Mouse (Mus musculus) C2C12 (cell line): ENCODE measurements around the gene Gm1604a. TPM values are rescaled to one million over a fixed set of nuclear protein-coding genes. Genes with fewer than 3 reads are reported as not detected.
"Not testable (repeated sequence)": the region's sequence is repeated elsewhere in the genome, so short reads cannot be mapped to it uniquely, and the experiment has no call there.

Experiments used
- H3K27me3 ChIP-seq: one replicate; pipeline ENCODE4 v1.6.1; 2011; ENCODE audit not compliant: control insufficient read depth, insufficient read depth, insufficient read length
- H3K36me3 ChIP-seq: one replicate; pipeline ENCODE4 v1.6.1; 2011; ENCODE audit not compliant: control insufficient read depth, insufficient read depth
- H3K4me3 ChIP-seq: one replicate; pipeline ENCODE4 v1.5.1; 2011; ENCODE audit warnings: mild to moderate bottlenecking, control low read depth; ENCODE audit not compliant: poor library complexity, insufficient read depth, severe bottlenecking
- H3K79me2 ChIP-seq: one replicate; pipeline ENCODE4 v1.6.1; 2011; ENCODE audit not compliant: control insufficient read depth, insufficient read depth
- H3K79me3 ChIP-seq: one replicate; pipeline ENCODE4 v1.6.1; 2011; ENCODE audit warnings: low read depth, control low read depth
- H3ac ChIP-seq: one replicate; pipeline ENCODE3; 2011; ENCODE audit warnings: low read depth; ENCODE audit not compliant: control insufficient read depth, insufficient read length
- polyA plus RNA-seq: library from polyadenylated mRNA; unstranded; fragments of >200 nt; fragmentation: generic; extraction: Trizol; gene quantifications from one replicate; pipeline ENCODE4 v1.2.1, GENCODE M21; 2012; ENCODE audit warnings: missing spikeins

Gene Gm1604a
- polyA plus RNA-seq, 1 experiment: not detected

DNA sequence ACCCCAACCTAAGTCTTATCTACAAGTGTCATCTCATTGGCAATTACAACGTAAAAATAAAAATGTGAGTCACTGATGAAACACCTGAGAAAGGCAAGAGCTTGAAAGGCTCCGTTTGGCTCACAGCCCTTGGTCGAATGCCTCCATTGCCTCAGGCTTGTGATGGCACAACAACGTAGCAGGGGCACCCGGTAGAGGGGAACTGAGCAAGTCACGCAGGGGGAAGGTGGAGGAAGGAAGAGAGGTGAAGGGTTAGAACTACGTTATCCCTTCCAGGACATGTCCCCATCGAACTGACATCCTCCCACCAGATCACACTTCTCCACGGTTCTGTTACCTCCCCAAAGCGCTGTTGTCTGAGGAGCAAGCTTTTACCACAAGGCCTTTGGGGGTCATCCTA is 101.1 kb downstream of the Gm1604a start:
- not testable (repeated sequence) for H3K79me3 ChIP-seq, H3K36me3 ChIP-seq, H3K4me3 ChIP-seq, H3ac ChIP-seq, H3K79me2 ChIP-seq, H3K27me3 ChIP-seq

- H3K27me3 ChIP-seq, H3K4me3 ChIP-seq, H3K36me3 ChIP-seq, H3K79me3 ChIP-seq, H3ac ChIP-seq, H3K79me2 ChIP-seq: not testable (repeated sequence)
Measured at GRCm38 (mm10) chr17:7134002-7134401, 108.6 kb downstream of the Gm1604a start.

- not testable (repeated sequence) for H3K79me2 ChIP-seq, H3ac ChIP-seq, H3K79me3 ChIP-seq, H3K36me3 ChIP-seq, H3K4me3 ChIP-seq, H3K27me3 ChIP-seq
Measured at GRCm38 (mm10) chr17:7135277-7135676, 109.9 kb downstream of the Gm1604a start.

Other genes starting within 250 kb of the Gm1604a start
- 78.7 TPM for gene Ezr, start 242.8 kb upstream of the Gm1604a start, polyA plus RNA-seq
- 11.5 TPM for gene Rsph3b, start 76.9 kb upstream of the Gm1604a start, polyA plus RNA-seq
- gene Tagap1, start 64.4 kb upstream of the Gm1604a start, polyA plus RNA-seq: 6.4 TPM
- 81.9 TPM for gene Rnaset2b, start 54.9 kb upstream of the Gm1604a start, polyA plus RNA-seq
- gene Gm49721, start 46.7 kb upstream of the Gm1604a start, polyA plus RNA-seq: not detected
- gene Rps6ka2, start 144.5 kb downstream of the Gm1604a start, polyA plus RNA-seq: 28.2 TPM